Mouse (Mus musculus) embryonic fibroblast, embryonic 13.5 days (primary cell): ENCODE measurements around the gene Prima1. TPM values are rescaled to one million over a fixed set of nuclear protein-coding genes. Genes with fewer than 3 reads are reported as not detected.
A peak's percentile ranks its signal among the peaks of the same experiment; 100 is the strongest.

Experiments used
- H3K27ac ChIP-seq: 2 replicates; pipeline ENCODE4 v1.5.1; 2012; ENCODE audit warnings: low read length, control low read depth, inconsistent platforms; ENCODE audit not compliant: insufficient read depth
- H3K4me1 ChIP-seq: 2 replicates; pipeline ENCODE4 v1.6.1; 2011; ENCODE audit warnings: low read length; ENCODE audit not compliant: control insufficient read depth, insufficient read depth
- H3K4me3 ChIP-seq: 2 replicates; pipeline ENCODE4 v1.5.1; 2011; ENCODE audit warnings: mild to moderate bottlenecking, control low read depth, low read length; ENCODE audit not compliant: insufficient read depth
- CTCF ChIP-seq: IDR thresholded peaks from 2 replicates; pipeline ENCODE4 v1.5.1; 2011; ENCODE audit warnings: mild to moderate bottlenecking, control low read depth, low read length, moderate library complexity, borderline replicate concordance; ENCODE audit not compliant: insufficient read depth
- POLR2A ChIP-seq: IDR thresholded peaks from 2 replicates; pipeline ENCODE4 v1.6.1; 2011; ENCODE audit warnings: low read depth, mild to moderate bottlenecking, control low read depth, low read length, moderate library complexity
- polyA plus RNA-seq: library from polyadenylated mRNA; stranded (reverse); fragments of >200 nt; gene quantifications from 2 replicates; pipeline ENCODE4 v1.2.4, GENCODE M21; 2011; ENCODE audit warnings: low read depth; ENCODE audit not compliant: missing spikeins, insufficient read length

The Prima1 gene
- polyA plus RNA-seq, 1 experiment, result not detected

GRCm38 (mm10) chr12:103266605-103267004, 24.7 kb upstream of the Prima1 start:
- Histone ChIP-seq H3K4me3 (no peak overlapping the region), H3K4me1 (no peaks in the 10 kb centered on the region), H3K27ac (no peak overlapping the region)
- no peak for TF ChIP-seq POLR2A
- no peak for TF ChIP-seq CTCF

GRCm38 (mm10) chr12:103262017-103262865, 20.3 kb upstream of the Prima1 start:
- no peak overlapping the region for H3K4me3 ChIP-seq
- H3K27ac ChIP-seq, result no peak overlapping the region
- H3K4me1 ChIP-seq, result no peaks in the 10 kb centered on the region
- TF ChIP-seq POLR2A (no peak), CTCF (no peak)

GRCm38 (mm10) chr12:103252901-103253434, 11.0 kb upstream of the Prima1 start:
- TF ChIP-seq POLR2A (no peak), CTCF (no peak)
- Histone ChIP-seq H3K4me3 (no peak overlapping the region), H3K27ac (no peak overlapping the region), H3K4me1 (no peaks in the 10 kb centered on the region)

- no peaks in the 10 kb centered on the region for H3K4me1 ChIP-seq
- no peak overlapping the region for H3K27ac ChIP-seq
- H3K4me3 ChIP-seq, result no peak overlapping the region
- no peak for TF ChIP-seq CTCF
- no peak for TF ChIP-seq POLR2A
Measured at GRCm38 (mm10) chr12:103251151-103251550, 9.2 kb upstream of the Prima1 start.

- no peak overlapping the region for H3K27ac ChIP-seq
- TF ChIP-seq POLR2A, result no peak
- TF ChIP-seq CTCF, result no peak
- no peak overlapping the region for H3K4me3 ChIP-seq
- no peaks in the 10 kb centered on the region for H3K4me1 ChIP-seq
Measured at GRCm38 (mm10) chr12:103250333-103250732, 8.4 kb upstream of the Prima1 start.

- no peak for TF ChIP-seq POLR2A
- no peak for TF ChIP-seq CTCF
- Histone ChIP-seq H3K4me1 (no peaks in the 10 kb centered on the region), H3K27ac (no peak overlapping the region), H3K4me3 (peak overlapping the region; percentile 21; the same call in 1 of the 2 replicates)
Measured at GRCm38 (mm10) chr12:103243041-103243440, 1.1 kb upstream of the Prima1 start.

GRCm38 (mm10) chr12:103242591-103243025, 658 bp upstream of the Prima1 start:
- no peak for TF ChIP-seq POLR2A
- TF ChIP-seq CTCF, result no peak
- Histone ChIP-seq H3K4me1 (no peaks in the 10 kb centered on the region), H3K4me3 (peak overlapping the region; percentile 21), H3K27ac (no peak overlapping the region)

- no peak overlapping the region for H3K27ac ChIP-seq
- no peaks in the 10 kb centered on the region for H3K4me1 ChIP-seq
- peak overlapping the region; percentile 21 for H3K4me3 ChIP-seq
- no peak for TF ChIP-seq CTCF
- TF ChIP-seq POLR2A, result no peak
Measured at GRCm38 (mm10) chr12:103241311-103242082, 453 bp downstream of the Prima1 start.

GRCm38 (mm10) chr12:103238924-103239460, 3.0 kb downstream of the Prima1 start:
- Histone ChIP-seq H3K4me3 (no peak overlapping the region), H3K4me1 (0 out of 2 replicates have a peak, but pooled peaks cover 2% of the 10 kb centered on the region), H3K27ac (no peak overlapping the region)
- no peak for TF ChIP-seq POLR2A
- no peak for TF ChIP-seq CTCF
